Mouse (Mus musculus): ENCODE measurements at regions not wholly inside any gene's neighbourhood (a gene's known extent, or its start where the extent isn't known, plus 50 kb on each side); places are given as distances from the start of the nearest gene placed in this dataset.
"Not testable (repeated sequence)": the region's sequence is repeated elsewhere in the genome, so short reads cannot be mapped to it uniquely, and the experiment has no call there.

- H3K36me3 ChIP-seq (replicated peaks in 1 of 2; ENCODE audit: control insufficient read depth in 1 of 2, insufficient read depth in 1 of 2, low read length in 1 of 2); H3K27me3 ChIP-seq (replicated peaks); H3K4me1 ChIP-seq (ENCODE audit: control insufficient read depth in 1 of 2, insufficient read depth in 2 of 2); in situ Hi-C loops (cut with MboI; ENCODE audit: low pct_ligation_motif_present, low pct_unique_long_range_greater_than_20kb, low sequenced_read_pairs); H3K79me2 ChIP-seq (replicated peaks; ENCODE audit: control insufficient read depth, extremely low read depth, insufficient read depth, poor library complexity, severe bottlenecking); dilution Hi-C loops (cut with MboI; ENCODE audit: extremely low pct_ligation_motif_present, extremely low pct_unique_long_range_greater_than_20kb, low sequenced_read_pairs); H3K27ac ChIP-seq (ENCODE audit: insufficient read depth, low read depth); H3K4me2 ChIP-seq (ENCODE audit: insufficient read depth, low read depth, poor library complexity, severe bottlenecking); H3K9ac ChIP-seq (ENCODE audit: insufficient read depth, low read depth); H3K4me3 ChIP-seq (replicated peaks in 1 of 3; ENCODE audit: low read depth in 2 of 3, low read length in 2 of 3, poor library complexity in 1 of 3): not testable (repeated sequence)
- TF ChIP-seq UBTF (IDR thresholded peaks at IDR 0.05; ENCODE audit: low read depth, low read length) (peak; percentile 19; the same call in 1 of the 2 replicates), CTCF (conservative IDR thresholded peaks at IDR 0.05 in 1 of 2, IDR thresholded peaks at IDR 0.05 in 1 of 2; ENCODE audit: low read depth in 2 of 2, low read length in 2 of 2) (0 out of 4 replicates have a peak, but pooled peaks of 1 of the 2 experiments have one; percentile 6)
- peak; percentile 77 for DNase-seq (ENCODE audit: extremely low read depth)
- peaks cover 18% of the 10 kb centered on the region for H3K9me3 ChIP-seq (replicated peaks; ENCODE audit: low read length)
Observed at GRCm38 (mm10) chr3:8245195-8245789, 1364.6 kb downstream of the Zfp704 start.

- H3K4me2 ChIP-seq (ENCODE audit: insufficient read depth, low read depth, poor library complexity, severe bottlenecking); H3K4me3 ChIP-seq (replicated peaks in 1 of 3; ENCODE audit: low read depth in 2 of 3, low read length in 2 of 3, poor library complexity in 1 of 3); H3K4me1 ChIP-seq (ENCODE audit: control insufficient read depth in 1 of 2, insufficient read depth in 2 of 2); H3K79me2 ChIP-seq (replicated peaks; ENCODE audit: control insufficient read depth, extremely low read depth, insufficient read depth, poor library complexity, severe bottlenecking); H3K27ac ChIP-seq (ENCODE audit: insufficient read depth, low read depth); in situ Hi-C loops (cut with MboI; ENCODE audit: low pct_ligation_motif_present, low pct_unique_long_range_greater_than_20kb, low sequenced_read_pairs); H3K27me3 ChIP-seq (replicated peaks); dilution Hi-C loops (cut with MboI; ENCODE audit: extremely low pct_ligation_motif_present, extremely low pct_unique_long_range_greater_than_20kb, low sequenced_read_pairs); H3K9ac ChIP-seq (ENCODE audit: insufficient read depth, low read depth); H3K36me3 ChIP-seq (replicated peaks in 1 of 2; ENCODE audit: control insufficient read depth in 1 of 2, insufficient read depth in 1 of 2, low read length in 1 of 2): not testable (repeated sequence)
- peak; percentile 57 for DNase-seq (ENCODE audit: extremely low read depth)
- peaks cover 23% of the 10 kb centered on the region for H3K9me3 ChIP-seq (replicated peaks; ENCODE audit: low read length)
Observed at GRCm38 (mm10) chr3:8244526-8245194, 1365.2 kb downstream of the Zfp704 start.

DNA sequence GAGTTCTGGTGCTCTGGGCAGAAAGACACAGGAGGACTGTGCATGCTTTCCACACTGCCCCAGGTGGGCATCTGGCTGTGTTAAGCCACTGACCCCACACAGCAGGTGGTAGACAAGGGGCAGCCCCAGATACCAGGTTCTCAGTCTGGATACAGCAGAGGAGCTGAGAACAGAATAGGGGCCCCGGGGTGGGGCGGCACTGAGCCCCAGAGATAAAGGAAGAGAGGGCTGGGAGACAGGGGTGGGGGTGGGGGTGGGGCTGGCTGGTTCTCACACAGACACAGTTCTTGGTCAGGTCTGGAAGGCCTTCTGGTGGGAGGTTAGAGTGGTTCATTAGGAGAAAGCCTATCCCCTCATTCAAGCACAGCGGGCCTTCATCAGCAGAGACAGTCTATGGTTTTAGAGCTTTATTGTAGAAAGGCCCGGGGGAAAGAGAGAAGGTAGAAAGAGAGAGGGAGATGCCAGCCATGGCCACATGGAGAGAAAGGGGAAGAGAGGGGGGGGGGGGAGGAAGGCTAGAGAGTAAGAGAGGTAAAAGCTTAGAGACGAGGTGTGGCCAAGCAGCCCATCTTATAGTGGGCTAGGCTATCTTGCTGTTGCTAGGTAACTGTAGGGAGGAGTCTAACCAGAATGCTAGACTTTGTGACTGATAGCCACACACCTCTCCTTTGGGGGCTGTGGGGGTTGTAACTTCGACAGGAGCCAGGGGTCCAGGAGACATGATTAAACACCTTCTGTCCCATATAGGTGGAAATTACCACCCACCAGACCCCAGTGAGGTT is 1403.1 kb downstream of the Zfp704 start:
- Histone ChIP-seq H3K9me3 (replicated peaks; ENCODE audit: low read length) (peaks cover 20% of the 10 kb centered on the region), H3K4me3 (replicated peaks in 1 of 3; ENCODE audit: low read depth in 2 of 3, low read length in 2 of 3, poor library complexity in 1 of 3) (no peak overlapping the region), H3K4me1 (ENCODE audit: control insufficient read depth in 1 of 2, insufficient read depth in 2 of 2) (no peaks in the 10 kb centered on the region), H3K27me3 (replicated peaks) (no peaks in the 10 kb centered on the region), H3K27ac (ENCODE audit: insufficient read depth, low read depth) (no peak overlapping the region), H3K4me2 (ENCODE audit: insufficient read depth, low read depth, poor library complexity, severe bottlenecking) (no peak overlapping the region), H3K9ac (ENCODE audit: insufficient read depth, low read depth) (no peak overlapping the region), H3K79me2 (replicated peaks; ENCODE audit: control insufficient read depth, extremely low read depth, insufficient read depth, poor library complexity, severe bottlenecking) (no peaks in the 10 kb centered on the region), H3K36me3 (replicated peaks in 1 of 2; ENCODE audit: control insufficient read depth in 1 of 2, insufficient read depth in 1 of 2, low read length in 1 of 2) (no peaks in the 10 kb centered on the region)
- in situ Hi-C loops (cut with MboI; ENCODE audit: low pct_ligation_motif_present, low pct_unique_long_range_greater_than_20kb, low sequenced_read_pairs) = no loop called here
- TF ChIP-seq JUND (conservative IDR thresholded peaks at IDR 0.05; ENCODE audit: low read depth, low read length) = no peak
- no peak for TF ChIP-seq USF1 (IDR thresholded peaks at IDR 0.05; ENCODE audit: low read depth, low read length)
- no peak for TF ChIP-seq ELF1 (IDR thresholded peaks at IDR 0.05; ENCODE audit: low read depth, low read length)
- TF ChIP-seq MXI1 (IDR thresholded peaks at IDR 0.05; ENCODE audit: low read depth, low read length) = no peak
- no peak for TF ChIP-seq IRF4 (IDR thresholded peaks at IDR 0.05; ENCODE audit: low read depth, low read length)
- dilution Hi-C loops (cut with MboI; ENCODE audit: extremely low pct_ligation_motif_present, extremely low pct_unique_long_range_greater_than_20kb, low sequenced_read_pairs) = no loop called here
- DNase-seq (ENCODE audit: extremely low read depth) = no peak

Data from CH12.LX (cell line).